Mouse (Mus musculus) heart, adult 2 months (tissue): ENCODE data around the gene Uchl4. TPM values are rescaled to one million over a fixed set of nuclear protein-coding genes. Genes with fewer than 3 reads are reported as not detected.
"Not testable (repeated sequence)": the region's sequence is repeated elsewhere in the genome, so short reads cannot be mapped to it uniquely, and the experiment has no call there.

Source experiments
- DNase-seq, 2 experiments: peaks; one replicate each; pipeline ENCODE4 v3.0.0; 2021
- H3K27ac ChIP-seq: fragments of 200-600 bp; 2 replicates; pipeline ENCODE4 v1.8.1; 2022
- H3K27me3 ChIP-seq: fragments of 200-500 bp; 2 replicates; pipeline ENCODE4 v1.6.1; 2012; ENCODE audit warnings: mild to moderate bottlenecking, low read length, inconsistent platforms, mixed read lengths; ENCODE audit not compliant: control insufficient read depth, insufficient read depth
- H3K36me3 ChIP-seq: fragments of 200-500 bp; 2 replicates; pipeline ENCODE4 v1.6.1; 2012; ENCODE audit warnings: low read length, inconsistent platforms; ENCODE audit not compliant: control insufficient read depth, insufficient read depth
- H3K4me1 ChIP-seq: fragments of 200-500 bp; 2 replicates; pipeline ENCODE4 v1.6.1; 2011; ENCODE audit warnings: low read length; ENCODE audit not compliant: control insufficient read depth, insufficient read depth
- H3K4me3 ChIP-seq: fragments of 200-600 bp; 2 replicates; pipeline ENCODE4 v1.8.1; 2022
- H3K79me2 ChIP-seq: fragments of 200-500 bp; replicated peaks from 2 replicates; pipeline ENCODE4 v1.6.1; 2012; ENCODE audit warnings: mild to moderate bottlenecking, inconsistent platforms, low read length, moderate library complexity, mixed read lengths; ENCODE audit not compliant: control insufficient read depth, insufficient read depth
- H3K9ac ChIP-seq: fragments of 200-500 bp; 2 replicates; pipeline ENCODE4 v1.6.1; 2012; ENCODE audit warnings: low read depth, mild to moderate bottlenecking, control low read depth, inconsistent platforms, low read length, mixed read lengths
- CTCF ChIP-seq: fragments of 200-600 bp; IDR thresholded peaks from 2 replicates; pipeline ENCODE4 v1.8.1; 2022; ENCODE audit warnings: antibody characterized with exemption, mild to moderate bottlenecking, moderate library complexity
- EP300 ChIP-seq: fragments of 200-500 bp; IDR thresholded peaks from 2 replicates; pipeline ENCODE4 v1.6.1; 2011; ENCODE audit warnings: low read depth, low read length, control low read depth; ENCODE audit not compliant: insufficient read depth
- POLR2A ChIP-seq: fragments of 200-500 bp; IDR thresholded peaks from 2 replicates; pipeline ENCODE4 v1.6.1; 2011; ENCODE audit warnings: mild to moderate bottlenecking, low read depth, low read length, control low read depth; ENCODE audit not compliant: insufficient read depth
- WGBS: fragments of 180-500 bp; shearing (Covaris S2); methylation state at CpG from one replicate; pipeline ENCODE4 v1.1.7; 2018; 5-methylcytosine and 5-hydroxymethylcytosine counted together
- intact Hi-C: fragments of 180-260 bp; cut with DNase I; formaldehyde crosslinking; loops from one replicate; pipeline ENCODE4 v1.15.1; 2025
- polyA plus RNA-seq: library from polyadenylated mRNA; depleted of rRNA; stranded (reverse); fragments of >200 nt; gene quantifications from 2 replicates; pipeline ENCODE4 v1.2.3, GENCODE M21; 2012
- total RNA-seq, 2 experiments: library from RNA; stranded (reverse); gene quantifications; 2 replicates each; pipeline ENCODE4 v1.2.3; 2021

Gene Uchl4
- total and polyA plus RNA-seq, 3 experiments = 0.21 to 2.4 (median 2.3) TPM

DNA sequence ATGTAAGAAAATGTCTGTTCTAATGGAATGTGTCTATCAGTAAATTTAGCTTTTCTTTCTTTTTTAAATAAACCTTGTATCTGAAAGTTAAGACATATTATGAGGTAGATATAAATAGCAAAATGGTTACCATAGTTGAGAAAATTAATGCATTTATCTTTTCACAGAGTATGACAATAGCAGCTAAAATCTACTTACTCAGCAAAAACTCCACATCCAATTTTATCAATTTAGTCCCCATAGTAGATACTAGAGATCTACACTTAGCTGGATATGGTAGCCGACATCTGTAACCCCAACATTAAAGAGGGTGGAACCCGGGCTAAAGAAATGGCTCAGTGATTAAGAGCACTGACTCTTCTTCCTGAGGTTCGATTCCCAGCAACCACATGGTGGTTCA lies 21.2 kb downstream of the Uchl4 start:
- intact Hi-C loops = no loop called here
- no peaks in the 10 kb centered on the region for H3K27me3 ChIP-seq
- WGBS = 89% methylated on average over 3 of the region's 3 CpGs

DNA sequence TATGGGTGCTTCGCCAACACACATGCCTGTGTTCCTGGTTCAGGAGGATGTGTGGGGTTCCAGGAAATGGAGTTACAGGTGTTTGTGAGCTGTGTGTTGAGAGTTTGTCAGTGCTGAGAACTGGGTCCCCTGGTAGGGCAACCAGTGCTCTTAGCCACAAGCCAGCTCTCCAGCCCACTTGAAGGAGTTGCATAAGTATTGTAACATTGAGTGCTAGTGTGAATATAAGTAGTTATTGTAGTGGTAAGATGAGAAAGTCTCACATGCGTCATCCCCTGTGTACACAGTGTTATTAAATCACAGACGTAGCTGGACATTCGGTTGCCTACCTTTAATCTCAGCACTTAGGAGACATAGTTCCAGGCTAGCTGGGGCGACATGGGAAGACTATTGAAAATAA lies 24.9 kb downstream of the Uchl4 start:
- no peaks in the 10 kb centered on the region for H3K27me3 ChIP-seq
- DNase-seq = no peak
- 80% methylated on average over 5 of the region's 5 CpGs for WGBS
- H3K9ac ChIP-seq = no peak overlapping the region
- H3K4me3 ChIP-seq = no peak overlapping the region
- no peak for TF ChIP-seq POLR2A
- TF ChIP-seq CTCF = no peak
- no peak for TF ChIP-seq EP300
- H3K79me2 ChIP-seq = no peaks in the 10 kb centered on the region
- H3K4me1 ChIP-seq = no peaks in the 10 kb centered on the region
- intact Hi-C loops = no loop called here
- no peak overlapping the region for H3K27ac ChIP-seq
- no peaks in the 10 kb centered on the region for H3K36me3 ChIP-seq

More for the DNA sequence above, 21.2 kb downstream of the Uchl4 start:
- Histone ChIP-seq H3K4me3 (no peak overlapping the region), H3K9ac (no peak overlapping the region), H3K36me3 (peaks cover 4% of the 10 kb centered on the region), H3K4me1 (peaks cover 1% of the 10 kb centered on the region), H3K79me2 (no peaks in the 10 kb centered on the region), H3K27ac (no peak overlapping the region)
- TF ChIP-seq EP300 (no peak), POLR2A (no peak), CTCF (no peak)
- DNase-seq = no peak

DNA sequence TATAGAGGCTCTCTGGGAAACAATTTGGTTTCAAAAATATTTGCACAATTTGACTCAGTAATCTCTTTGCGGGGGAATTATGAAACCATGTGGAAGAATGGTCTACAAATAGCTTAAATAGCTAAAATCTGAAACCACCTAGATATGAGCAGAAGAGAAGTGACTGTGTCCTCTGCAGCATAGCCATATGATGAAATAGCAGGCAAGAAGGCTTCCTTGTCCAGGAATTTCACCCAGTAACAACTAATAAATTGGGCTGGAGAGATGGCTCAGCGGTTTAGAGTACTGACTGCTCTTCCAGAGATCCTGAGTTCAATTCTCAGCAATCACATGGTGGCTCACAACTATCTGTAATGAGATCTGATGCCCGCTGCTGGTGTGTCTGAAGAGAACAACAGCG lies 26.0 kb downstream of the Uchl4 start:
- Histone ChIP-seq H3K9ac (no peak overlapping the region), H3K4me3 (no peak overlapping the region), H3K4me1 (no peaks in the 10 kb centered on the region), H3K27me3 (no peaks in the 10 kb centered on the region), H3K27ac (no peak overlapping the region), H3K79me2 (no peaks in the 10 kb centered on the region), H3K36me3 (no peaks in the 10 kb centered on the region)
- no peak for DNase-seq
- WGBS = 83% methylated on average over 4 of the region's 4 CpGs
- intact Hi-C loops = no loop called here
- TF ChIP-seq CTCF (no peak), POLR2A (no peak), EP300 (no peak)

DNA sequence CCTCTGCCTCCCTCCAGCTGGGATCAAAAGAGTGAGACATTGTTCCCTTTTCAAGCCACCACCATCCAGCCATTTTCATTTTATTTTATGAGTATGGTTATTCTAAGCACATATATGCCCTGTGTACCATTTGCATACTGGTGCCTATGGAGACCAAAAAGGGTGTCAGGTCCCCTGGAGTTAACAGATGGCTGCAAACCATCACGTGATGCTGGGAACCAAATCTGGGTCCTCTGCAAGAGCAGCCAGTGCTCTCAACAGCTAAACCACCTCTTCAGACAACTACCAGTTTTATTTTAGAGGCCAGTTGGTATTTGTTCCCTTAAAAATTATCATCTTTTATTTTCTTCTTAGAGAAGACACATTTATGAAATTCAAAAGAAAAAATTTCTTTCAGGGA lies 29.8 kb downstream of the Uchl4 start:
- Histone ChIP-seq H3K27ac (no peak overlapping the region), H3K9ac (no peak overlapping the region), H3K4me1 (no peaks in the 10 kb centered on the region), H3K27me3 (no peaks in the 10 kb centered on the region), H3K4me3 (no peak overlapping the region), H3K79me2 (no peaks in the 10 kb centered on the region), H3K36me3 (no peaks in the 10 kb centered on the region)
- no peak for DNase-seq
- TF ChIP-seq CTCF = no peak
- TF ChIP-seq EP300 = no peak
- no peak for TF ChIP-seq POLR2A
- intact Hi-C loops = no loop called here
- 47% methylated on average over 1 of the region's 1 CpGs for WGBS

DNA sequence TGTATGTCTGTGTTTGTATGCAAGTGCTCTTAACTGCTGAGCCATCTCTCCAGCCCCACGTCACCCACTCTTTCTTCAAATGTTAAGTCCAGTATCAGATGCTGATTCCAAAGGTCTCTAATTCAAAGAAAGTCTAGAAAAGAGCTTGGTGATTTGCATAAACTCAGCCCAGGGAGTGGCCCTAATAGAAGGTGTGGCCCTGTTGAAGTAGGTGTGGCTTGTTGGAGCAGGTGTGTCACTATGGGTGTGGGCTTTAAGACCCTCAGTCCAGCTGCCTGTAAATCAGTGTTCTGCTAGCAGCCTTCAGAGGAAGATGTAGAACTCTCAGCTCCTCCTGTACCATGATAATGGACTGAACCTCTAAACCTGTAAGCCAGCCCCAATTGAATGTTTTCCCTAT lies 32.2 kb downstream of the Uchl4 start:
- no peaks in the 10 kb centered on the region for H3K4me1 ChIP-seq
- H3K27me3 ChIP-seq = no peaks in the 10 kb centered on the region
- H3K36me3 ChIP-seq = no peaks in the 10 kb centered on the region
- H3K79me2 ChIP-seq = no peaks in the 10 kb centered on the region
- no peak for DNase-seq
- intact Hi-C loops = no loop called here
- H3K27ac ChIP-seq = no peak overlapping the region
- no peak overlapping the region for H3K4me3 ChIP-seq
- 97% methylated on average over 1 of the region's 1 CpGs for WGBS
- H3K9ac ChIP-seq = no peak overlapping the region
- TF ChIP-seq CTCF (no peak), EP300 (no peak), POLR2A (no peak)

DNA sequence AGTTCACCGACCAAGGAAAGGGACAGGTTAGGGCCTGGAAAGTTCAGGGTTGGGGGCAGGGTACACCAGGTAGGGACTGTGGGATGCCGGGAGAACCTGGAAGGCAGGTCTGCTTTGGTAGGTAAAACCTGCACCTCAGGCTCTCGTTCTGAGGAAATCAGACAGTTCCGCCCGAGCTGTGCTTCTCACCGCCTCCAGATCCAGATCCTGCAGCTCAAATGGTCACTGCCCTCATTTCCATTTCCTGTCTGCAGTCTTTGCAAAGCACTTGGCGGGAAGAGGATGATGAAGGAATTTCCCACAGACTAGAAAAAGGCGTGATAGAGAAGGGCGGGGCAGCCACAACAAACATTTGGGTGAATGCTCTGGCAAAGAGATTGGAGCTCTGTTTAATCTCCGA lies 33.2 kb downstream of the Uchl4 start:
- Histone ChIP-seq H3K27ac (no peak overlapping the region), H3K4me1 (no peaks in the 10 kb centered on the region), H3K27me3 (no peaks in the 10 kb centered on the region), H3K9ac (no peak overlapping the region), H3K36me3 (no peaks in the 10 kb centered on the region), H3K4me3 (no peak overlapping the region), H3K79me2 (no peaks in the 10 kb centered on the region)
- WGBS = 46% methylated on average over 10 of the region's 10 CpGs
- DNase-seq = no peak
- no peak for TF ChIP-seq EP300
- TF ChIP-seq POLR2A = no peak
- TF ChIP-seq CTCF = no peak
- intact Hi-C loops = no loop called here

DNA sequence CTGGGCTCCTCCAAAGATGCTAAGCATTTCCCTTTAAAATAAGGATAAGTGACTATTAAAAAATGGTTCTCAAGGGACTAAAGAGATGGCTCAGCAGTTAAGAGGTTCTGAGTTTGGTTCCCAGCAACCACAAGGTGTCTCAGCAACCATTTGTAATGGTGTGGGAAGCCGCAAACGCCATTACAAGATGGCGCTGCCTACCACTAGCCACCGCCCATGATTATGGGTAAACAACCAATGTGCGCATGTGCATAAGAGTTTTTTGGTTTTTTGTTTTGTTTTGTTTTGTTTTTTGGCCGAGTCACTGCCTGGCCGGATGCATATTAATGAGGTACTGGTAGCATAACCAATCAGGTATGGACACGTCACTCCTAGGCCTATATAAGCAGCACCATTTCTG lies 33.8 kb downstream of the Uchl4 start:
- H3K79me2 ChIP-seq, intact Hi-C loops, H3K4me3 ChIP-seq, H3K36me3 ChIP-seq, H3K4me1 ChIP-seq, H3K27ac ChIP-seq, H3K9ac ChIP-seq, DNase-seq, H3K27me3 ChIP-seq: not testable (repeated sequence)
- WGBS = 95% methylated on average over 8 of the region's 8 CpGs
